In genomic region chr2:125724086-125724430, GRCm38 (mm10) we compare ENCODE assay signal across 8 mouse cellular contexts. TPM values are rescaled to one million over a fixed set of nuclear protein-coding genes. Genes with fewer than 3 reads are reported as not detected.
A peak's percentile ranks its signal among the peaks of the same experiment; 100 is the strongest.
DNase-seq lines count a peak whose midpoint lies in the region; ATAC-seq and TF ChIP-seq lines count a peak whose summit lies in the region.

TSS of gene Shc4 (minus strand) at chr2:125724148.

- TF ChIP-seq EP300 in ES-Bruce4 (IDR thresholded peaks at IDR 0.05; ENCODE audit: insufficient read depth, low read depth, low read length): no peak

- H3K36me3 ChIP-seq in kidney, embryonic 15.5 days: no peaks in the 10 kb centered on the region
- H3K36me3 ChIP-seq in ES-Bruce4 (ENCODE audit: control insufficient read depth, insufficient read depth, low read length, poor library complexity, severe bottlenecking): no peaks in the 10 kb centered on the region
- no peaks in the 10 kb centered on the region for H3K36me3 ChIP-seq in liver, embryonic 12.5 days

- H3K4me1 ChIP-seq in kidney, embryonic 15.5 days: peaks cover 28% of the 10 kb centered on the region
- H3K4me1 ChIP-seq in ES-Bruce4 (ENCODE audit: control insufficient read depth, insufficient read depth, low read length): no peaks in the 10 kb centered on the region
- H3K4me1 ChIP-seq in liver, embryonic 12.5 days: peaks cover 13% of the 10 kb centered on the region

- no peak for TF ChIP-seq POLR2A in ES-Bruce4 (IDR thresholded peaks at IDR 0.05; ENCODE audit: insufficient read depth, low read length)

- peak within 1 kb of the TSS; percentile 53 for H3K4me3 ChIP-seq in kidney, embryonic 15.5 days (replicated peaks)
- peak within 1 kb of the TSS; percentile 61 for H3K4me3 ChIP-seq in ES-Bruce4 (ENCODE audit: low read depth, low read length)
- H3K4me3 ChIP-seq in liver, embryonic 12.5 days: peak within 1 kb of the TSS; percentile 46

- peaks cover 60% of the 10 kb centered on the region for H3K27me3 ChIP-seq in kidney, embryonic 15.5 days
- H3K27me3 ChIP-seq in ES-Bruce4 (ENCODE audit: control insufficient read depth, insufficient read depth, low read length, poor library complexity, severe bottlenecking): peaks cover 5% of the 10 kb centered on the region; the same call in 1 of the 2 replicates
- peaks cover 79% of the 10 kb centered on the region for H3K27me3 ChIP-seq in liver, embryonic 12.5 days (replicated peaks)

- intact Hi-C loops in heart, postnatal 10 days (cut with DNase I): loop anchor here (2.0 kb wide), 1 partner anchor 51 kb away; the partner anchor contains the start of gene Eid1

- H3K4me2 ChIP-seq in kidney, embryonic 15.5 days: peak within 1 kb of the TSS; percentile 99
- H3K4me2 ChIP-seq in liver, embryonic 12.5 days: peak within 1 kb of the TSS; percentile 69

- TF ChIP-seq CTCF in ES-Bruce4 (IDR thresholded peaks at IDR 0.05; ENCODE audit: low read depth, low read length): no peak

- WGBS in kidney, embryonic 15.5 days: under 1% methylated on average over 15 of the region's 15 CpGs
- under 1% methylated on average over 15 of the region's 15 CpGs for WGBS in liver, embryonic 12.5 days (ENCODE audit: insufficient replicate concordance)

- no peak within 1 kb of the TSS for H3K27ac ChIP-seq in kidney, embryonic 15.5 days
- H3K27ac ChIP-seq in ES-Bruce4 (ENCODE audit: insufficient read depth, low read length): no peak within 1 kb of the TSS
- no peak within 1 kb of the TSS for H3K27ac ChIP-seq in liver, embryonic 12.5 days

- H3K9me3 ChIP-seq in kidney, embryonic 15.5 days (replicated peaks): no peaks in the 10 kb centered on the region
- H3K9me3 ChIP-seq in ES-Bruce4 (replicated peaks; ENCODE audit: control insufficient read depth, insufficient read depth, low read length, poor library complexity, severe bottlenecking): no peaks in the 10 kb centered on the region
- no peaks in the 10 kb centered on the region for H3K9me3 ChIP-seq in liver, embryonic 12.5 days (replicated peaks)

- H3K9ac ChIP-seq in kidney, embryonic 15.5 days: peak within 1 kb of the TSS; percentile 37
- peak within 1 kb of the TSS; percentile 33; the same call in 1 of the 2 replicates for H3K9ac ChIP-seq in ES-Bruce4 (ENCODE audit: low read depth, poor library complexity, severe bottlenecking)
- no peak within 1 kb of the TSS for H3K9ac ChIP-seq in liver, embryonic 12.5 days

- ATAC-seq in kidney, embryonic 15.5 days (replicated peaks; ENCODE audit: low FRiP score): peak; percentile 65
- peak; percentile 35; the same call in 1 of the 2 replicates for ATAC-seq in liver, embryonic 12.5 days

- no peak for DNase-seq in kidney, adult 8-10 months
- DNase-seq in cerebellum, postnatal 36 days: peak; percentile 34 to 35
- DNase-seq in heart, postnatal 10 days: peak; percentile 29 to 49
- peak; percentile 18 for DNase-seq in telencephalon, adult 2 months (ENCODE audit: low read depth, low spot score)
- DNase-seq in layer of hippocampus, adult 9-11 months: no peak

RNA-seq across cellular contexts. Expression of gene Shc4, which starts in this region (rescaled TPM):
- polyA plus RNA-seq in kidney, embryonic 15.5 days (2015; fragmentation: Nextera tagmentation; extraction: Ambion mirVana): 1.2 and 1.3 TPM in 2 replicates
- polyA plus RNA-seq in ES-Bruce4 (2011; ENCODE audit: insufficient read depth, insufficient read length, low read depth, missing spikeins): 0.32 and 0.42 TPM in 2 replicates
- under 1 TPM; 0.77 TPM for total RNA-seq in heart, postnatal 10 days (2021)
- 0.82 and 0.96 TPM in 2 replicates for polyA plus RNA-seq in liver, embryonic 12.5 days (2016; fragmentation: Nextera tagmentation; extraction: Ambion mirVana)

Comparison
In these comparisons a context has a peak if more than half of its experiments do, and no peak if none do; other contexts are left out.
1. Peak in DNase-seq in heart, postnatal 10 days; RNA of the gene not detected or under 1 TPM.
2. Peak in ATAC-seq, H3K4me3 ChIP-seq and H3K4me2 ChIP-seq in liver, embryonic 12.5 days; RNA of the gene not detected or under 1 TPM.
3. DNase-seq: peak in cerebellum, postnatal 36 days (2 of 2) and telencephalon, adult 2 months (single experiment); none in kidney, adult 8-10 months (0 of 2) and layer of hippocampus, adult 9-11 months (single experiment).
4. Peak in every context shown above with its lines, with median percentiles within 50 percentile points of each other: H3K4me3 ChIP-seq.